Mouse (Mus musculus) testis, adult 2 months (tissue): ENCODE measurements around the gene Zp1.

Experiments used
- CTCF ChIP-seq: fragments of 200-500 bp; IDR thresholded peaks from 2 replicates; pipeline ENCODE4 v1.5.1; 2012; ENCODE audit warnings: low read depth, mild to moderate bottlenecking, inconsistent platforms, low read length, moderate library complexity; ENCODE audit not compliant: control insufficient read depth, insufficient read depth, insufficient replicate concordance
- POLR2A ChIP-seq: fragments of 200-500 bp; IDR thresholded peaks from 2 replicates; pipeline ENCODE4 v1.6.1; 2012; ENCODE audit warnings: low read depth, mild to moderate bottlenecking, inconsistent platforms, low read length, moderate library complexity; ENCODE audit not compliant: control insufficient read depth

DNA sequence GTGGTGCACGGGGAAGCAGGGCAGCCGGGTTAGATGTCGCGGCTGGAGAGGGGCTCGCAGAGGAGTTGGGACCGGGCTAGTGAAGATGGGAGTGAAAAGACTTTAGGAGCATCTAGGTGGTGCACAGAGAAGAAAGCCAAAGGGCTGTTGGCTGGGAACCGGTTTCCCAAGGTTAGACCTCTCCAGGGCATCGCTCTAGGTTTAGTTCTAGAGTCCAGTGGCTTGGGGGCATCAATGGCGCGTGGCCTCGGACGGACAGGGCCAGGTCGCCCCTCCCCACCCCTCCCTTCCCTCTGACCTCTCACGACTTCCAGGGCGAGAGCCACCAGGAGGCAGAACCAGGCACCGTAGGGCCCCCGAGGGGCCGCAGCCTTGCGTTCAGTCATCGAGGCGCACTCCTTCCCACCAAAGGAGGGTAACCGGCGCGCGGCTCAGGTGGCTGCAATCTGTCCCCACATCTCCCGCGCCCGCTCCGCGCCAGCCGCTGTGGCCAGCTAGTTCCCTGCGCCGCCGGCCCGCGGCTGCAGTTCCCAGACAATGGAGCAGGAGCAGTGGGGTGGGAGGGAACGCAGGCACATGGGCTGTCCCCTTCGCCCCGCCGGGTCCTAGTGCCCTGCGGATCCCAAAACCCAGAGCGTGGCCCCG is 51.1 kb downstream of the Zp1 start:
- TF ChIP-seq CTCF (no peak), POLR2A (0 out of 2 replicates have a peak, but pooled peaks have one; percentile 31)
